Mouse (Mus musculus) lung, postnatal 0 days (tissue): Measurements from ENCODE around the gene Pced1b. TPM values are rescaled to one million over a fixed set of nuclear protein-coding genes. Genes with fewer than 3 reads are reported as not detected.
"Not testable (repeated sequence)": the region's sequence is repeated elsewhere in the genome, so short reads cannot be mapped to it uniquely, and the experiment has no call there.

Experiments used
- ATAC-seq: fragments of 200-750 bp; cut with Nextera tagmentation; 2 replicates; pipeline ENCODE4 v1.8.0; 2017; ENCODE audit warnings: moderate library complexity
- DNase-seq: peaks from one replicate; pipeline ENCODE4 v3.0.0-alpha.2; 2016; ENCODE audit warnings: low spot score
- H3K27ac ChIP-seq: fragments of 300-500 bp; sonication (generic); 2 replicates; pipeline ENCODE4 v1.5.1; 2014; ENCODE audit warnings: antibody characterized with exemption, mild to moderate bottlenecking, low read length, mixed read lengths
- H3K27me3 ChIP-seq: fragments of 300-500 bp; sonication (generic); replicated peaks from 2 replicates; pipeline ENCODE4 v1.6.1; 2014; ENCODE audit warnings: low read length, mixed read lengths; ENCODE audit not compliant: insufficient read depth
- H3K36me3 ChIP-seq: fragments of 300-500 bp; sonication (generic); 2 replicates; pipeline ENCODE4 v1.6.1; 2014; ENCODE audit warnings: low read length, mixed read lengths; ENCODE audit not compliant: insufficient read depth
- H3K4me1 ChIP-seq: fragments of 300-500 bp; sonication (generic); 2 replicates; pipeline ENCODE4 v1.6.1; 2014; ENCODE audit warnings: antibody characterized with exemption, low read depth, low read length, mixed read lengths; ENCODE audit not compliant: insufficient read depth
- H3K4me2 ChIP-seq: fragments of 300-500 bp; sonication (generic); replicated peaks from 2 replicates; pipeline ENCODE4 v1.6.1; 2014; ENCODE audit warnings: low read depth, mild to moderate bottlenecking, low read length, moderate library complexity, mixed read lengths
- H3K4me3 ChIP-seq: fragments of 300-500 bp; sonication (generic); 2 replicates; pipeline ENCODE4 v1.5.1; 2014; ENCODE audit warnings: low read depth, low read length
- H3K9ac ChIP-seq: fragments of 300-500 bp; sonication (generic); replicated peaks from 2 replicates; pipeline ENCODE4 v1.6.1; 2014; ENCODE audit warnings: low read depth, mild to moderate bottlenecking
- H3K9me3 ChIP-seq: fragments of 300-500 bp; sonication (generic); 2 replicates; pipeline ENCODE4 v1.6.1; 2016; ENCODE audit warnings: low read length, mixed read lengths
- CTCF ChIP-seq: IDR thresholded peaks from 2 replicates; pipeline ENCODE4 v1.5.1; 2016; ENCODE audit warnings: antibody characterized with exemption, mild to moderate bottlenecking
- EP300 ChIP-seq: IDR thresholded peaks from 2 replicates; pipeline ENCODE4 v1.6.1; 2016; ENCODE audit warnings: antibody characterized with exemption, mild to moderate bottlenecking, control low read depth
- WGBS: fragments of 180-500 bp; shearing (Covaris S2); extraction: QIAGEN DNeasy Blood & Tissue Kit; methylation state at CpG from one replicate; pipeline ENCODE4 v1.1.7; 2014; 5-methylcytosine and 5-hydroxymethylcytosine counted together
- polyA plus RNA-seq: library from polyadenylated mRNA; unstranded; fragments of >200 nt; fragmentation: Nextera tagmentation; extraction: Ambion mirVana; gene quantifications from 2 replicates; pipeline ENCODE4 v1.2.1, GENCODE M21; 2015

Gene Pced1b
- polyA plus RNA-seq, result 8.9 and 9.0 TPM in 2 replicates

- TF ChIP-seq CTCF, result peak; percentile 43
- TF ChIP-seq EP300, result no peak
- H3K27ac ChIP-seq, result peak within 1 kb of the TSS; percentile 97
- H3K4me2 ChIP-seq, result peak within 1 kb of the TSS; percentile 88
- no peaks in the 10 kb centered on the region for H3K27me3 ChIP-seq
- WGBS, result 1% methylated on average over 83 of the region's 125 CpGs
- peak within 1 kb of the TSS; percentile 97 for H3K9ac ChIP-seq
- DNase-seq (peak; percentile 71), ATAC-seq (peak; percentile 87)
- no peaks in the 10 kb centered on the region for H3K4me1 ChIP-seq
- peak within 1 kb of the TSS; percentile 90 for H3K4me3 ChIP-seq
- H3K9me3 ChIP-seq, result no peaks in the 10 kb centered on the region
- no peaks in the 10 kb centered on the region for H3K36me3 ChIP-seq
These were observed at the start of gene Pced1b, which contains the start of gene Amigo2 for GRCm38 (mm10) chr15:97246911-97247790. Gene Pced1b, plus strand, starts transcription at chr15:97247107. Gene Amigo2, minus strand, starts transcription at chr15:97247287.

- H3K4me1 ChIP-seq, result no peaks in the 10 kb centered on the region
- DNase-seq (no peak), ATAC-seq (no peak)
- H3K9ac ChIP-seq, result no peak overlapping the region
- WGBS, result 50% methylated on average over 3 of the region's 3 CpGs
- H3K4me2 ChIP-seq, result no peak overlapping the region
- no peaks in the 10 kb centered on the region for H3K9me3 ChIP-seq
- TF ChIP-seq CTCF (no peak), EP300 (no peak)
- no peak overlapping the region for H3K27ac ChIP-seq
- no peaks in the 10 kb centered on the region for H3K36me3 ChIP-seq
- H3K4me3 ChIP-seq, result no peak overlapping the region
- H3K27me3 ChIP-seq, result no peaks in the 10 kb centered on the region
These were observed 42.0 kb upstream of the Pced1b start for GRCm38 (mm10) chr15:97204889-97205288.

GRCm38 (mm10) chr15:97205776-97206175 is 41.1 kb upstream of the Pced1b start:
- H3K4me3 ChIP-seq, result no peak overlapping the region
- TF ChIP-seq CTCF (no peak), EP300 (no peak)
- 88% methylated on average over 10 of the region's 10 CpGs for WGBS
- no peaks in the 10 kb centered on the region for H3K9me3 ChIP-seq
- no peak overlapping the region for H3K4me2 ChIP-seq
- H3K36me3 ChIP-seq, result no peaks in the 10 kb centered on the region
- ATAC-seq (no peak), DNase-seq (no peak)
- no peak overlapping the region for H3K27ac ChIP-seq
- no peak overlapping the region for H3K9ac ChIP-seq
- no peaks in the 10 kb centered on the region for H3K27me3 ChIP-seq
- H3K4me1 ChIP-seq, result no peaks in the 10 kb centered on the region

GRCm38 (mm10) chr15:97206506-97206905 is 40.4 kb upstream of the Pced1b start:
- ATAC-seq, result no peak
- Histone ChIP-seq H3K36me3 (no peaks in the 10 kb centered on the region), H3K4me3 (no peak overlapping the region), H3K9ac (no peak overlapping the region), H3K9me3 (no peaks in the 10 kb centered on the region), H3K27ac (no peak overlapping the region), H3K4me2 (no peak overlapping the region), H3K27me3 (no peaks in the 10 kb centered on the region), H3K4me1 (no peaks in the 10 kb centered on the region)
- 98% methylated on average over 8 of the region's 8 CpGs for WGBS
- DNase-seq, result no peak
- TF ChIP-seq CTCF (no peak; the same call in 1 of the 2 replicates), EP300 (no peak)

- H3K27ac ChIP-seq, ATAC-seq, H3K9me3 ChIP-seq, H3K4me3 ChIP-seq, H3K4me2 ChIP-seq, DNase-seq, H3K4me1 ChIP-seq, H3K36me3 ChIP-seq, H3K27me3 ChIP-seq, H3K9ac ChIP-seq: not testable (repeated sequence)
- WGBS, result 81% methylated on average over 3 of the region's 3 CpGs
These were observed 37.2 kb upstream of the Pced1b start for GRCm38 (mm10) chr15:97209754-97210153.

- Histone ChIP-seq H3K27ac (no peak overlapping the region), H3K9me3 (no peaks in the 10 kb centered on the region), H3K9ac (no peak overlapping the region), H3K4me3 (no peak overlapping the region), H3K4me2 (no peak overlapping the region), H3K36me3 (no peaks in the 10 kb centered on the region), H3K27me3 (no peaks in the 10 kb centered on the region), H3K4me1 (no peaks in the 10 kb centered on the region)
- DNase-seq (no peak), ATAC-seq (no peak)
- WGBS, result 64% methylated on average over 17 of the region's 17 CpGs
- TF ChIP-seq CTCF, result no peak
- no peak for TF ChIP-seq EP300
These were observed 34.1 kb upstream of the Pced1b start for GRCm38 (mm10) chr15:97212501-97213477.
